Mouse (Mus musculus): ENCODE data around the gene Ppl. TPM values are rescaled to one million over a fixed set of nuclear protein-coding genes. Genes with fewer than 3 reads are reported as not detected.

The Ppl gene
- polyA plus RNA-seq, 1 experiment from 2014 or later: 3.1 TPM

- ATAC-seq: 0 out of 2 replicates have a peak, but pooled peaks have one; percentile 4
- H3K27me3 ChIP-seq (replicated peaks; ENCODE audit: control insufficient read depth, insufficient read depth, low read length): peaks cover 25% of the 10 kb centered on the region
- H3K9ac ChIP-seq (ENCODE audit: low read depth, low read length): peak overlapping the region; percentile 71
- WGBS: 5% methylated on average over 25 of the region's 25 CpGs
- H3K36me3 ChIP-seq (ENCODE audit: control insufficient read depth, insufficient read depth, low read length): no peaks in the 10 kb centered on the region
- no peak overlapping the region for H3K27ac ChIP-seq (ENCODE audit: low read length)
- no peaks in the 10 kb centered on the region for H3K9me3 ChIP-seq (ENCODE audit: control insufficient read depth, low read length)
- H3K4me2 ChIP-seq (ENCODE audit: low read depth, low read length): peak overlapping the region; percentile 69
- peaks cover 23% of the 10 kb centered on the region for H3K4me1 ChIP-seq (ENCODE audit: control insufficient read depth, insufficient read depth, low read length)
- H3K4me3 ChIP-seq (ENCODE audit: low read length): peak overlapping the region; percentile 64
Measured at GRCm38 (mm10) chr16:5131251-5131922, 834 bp downstream of the Ppl start.

- peaks cover 25% of the 10 kb centered on the region for H3K27me3 ChIP-seq (replicated peaks; ENCODE audit: control insufficient read depth, insufficient read depth, low read length)
- no peak overlapping the region for H3K27ac ChIP-seq (ENCODE audit: low read length)
- WGBS: 34% methylated on average over 4 of the region's 4 CpGs
- no peaks in the 10 kb centered on the region for H3K9me3 ChIP-seq (ENCODE audit: control insufficient read depth, low read length)
- peaks cover 16% of the 10 kb centered on the region for H3K4me1 ChIP-seq (ENCODE audit: control insufficient read depth, insufficient read depth, low read length)
- H3K4me2 ChIP-seq (ENCODE audit: low read depth, low read length): no peak overlapping the region
- no peak for ATAC-seq
- no peaks in the 10 kb centered on the region for H3K36me3 ChIP-seq (ENCODE audit: control insufficient read depth, insufficient read depth, low read length)
- H3K4me3 ChIP-seq (ENCODE audit: low read length): no peak overlapping the region
- H3K9ac ChIP-seq (ENCODE audit: low read depth, low read length): no peak overlapping the region
Measured at GRCm38 (mm10) chr16:5130766-5131165, 1.5 kb downstream of the Ppl start.

GRCm38 (mm10) chr16:5130196-5130595 is 2.0 kb downstream of the Ppl start:
- no peak overlapping the region for H3K4me3 ChIP-seq (ENCODE audit: low read length)
- no peak for ATAC-seq
- H3K27me3 ChIP-seq (replicated peaks; ENCODE audit: control insufficient read depth, insufficient read depth, low read length): peaks cover 25% of the 10 kb centered on the region
- no peak overlapping the region for H3K9ac ChIP-seq (ENCODE audit: low read depth, low read length)
- 59% methylated on average over 2 of the region's 2 CpGs for WGBS
- no peak overlapping the region for H3K4me2 ChIP-seq (ENCODE audit: low read depth, low read length)
- no peaks in the 10 kb centered on the region for H3K36me3 ChIP-seq (ENCODE audit: control insufficient read depth, insufficient read depth, low read length)
- H3K27ac ChIP-seq (ENCODE audit: low read length): no peak overlapping the region
- H3K4me1 ChIP-seq (ENCODE audit: control insufficient read depth, insufficient read depth, low read length): peaks cover 14% of the 10 kb centered on the region
- H3K9me3 ChIP-seq (ENCODE audit: control insufficient read depth, low read length): no peaks in the 10 kb centered on the region

GRCm38 (mm10) chr16:5123476-5123875 is 8.7 kb downstream of the Ppl start:
- H3K9me3 ChIP-seq (ENCODE audit: control insufficient read depth, low read length): no peaks in the 10 kb centered on the region
- peak; percentile 30; the same call in 1 of the 2 replicates for ATAC-seq
- no peak overlapping the region for H3K27ac ChIP-seq (ENCODE audit: low read length)
- no peak overlapping the region for H3K4me3 ChIP-seq (ENCODE audit: low read length)
- WGBS: 49% methylated on average over 6 of the region's 6 CpGs
- H3K4me2 ChIP-seq (ENCODE audit: low read depth, low read length): no peak overlapping the region
- H3K36me3 ChIP-seq (ENCODE audit: control insufficient read depth, insufficient read depth, low read length): no peaks in the 10 kb centered on the region
- H3K9ac ChIP-seq (ENCODE audit: low read depth, low read length): no peak overlapping the region
- H3K27me3 ChIP-seq (replicated peaks; ENCODE audit: control insufficient read depth, insufficient read depth, low read length): no peaks in the 10 kb centered on the region
- peaks cover 14% of the 10 kb centered on the region for H3K4me1 ChIP-seq (ENCODE audit: control insufficient read depth, insufficient read depth, low read length)

- H3K27me3 ChIP-seq (replicated peaks; ENCODE audit: control insufficient read depth, insufficient read depth, low read length): no peaks in the 10 kb centered on the region
- H3K4me2 ChIP-seq (ENCODE audit: low read depth, low read length): no peak overlapping the region
- no peaks in the 10 kb centered on the region for H3K36me3 ChIP-seq (ENCODE audit: control insufficient read depth, insufficient read depth, low read length)
- no peak for ATAC-seq
- H3K4me3 ChIP-seq (ENCODE audit: low read length): no peak overlapping the region
- peaks cover 14% of the 10 kb centered on the region for H3K4me1 ChIP-seq (ENCODE audit: control insufficient read depth, insufficient read depth, low read length)
- WGBS: 81% methylated on average over 4 of the region's 4 CpGs
- H3K27ac ChIP-seq (ENCODE audit: low read length): no peak overlapping the region
- H3K9ac ChIP-seq (ENCODE audit: low read depth, low read length): no peak overlapping the region
- no peaks in the 10 kb centered on the region for H3K9me3 ChIP-seq (ENCODE audit: control insufficient read depth, low read length)
Measured at GRCm38 (mm10) chr16:5119845-5120244, 12.4 kb downstream of the Ppl start.

- H3K36me3 ChIP-seq (ENCODE audit: control insufficient read depth, insufficient read depth, low read length): no peaks in the 10 kb centered on the region
- H3K27ac ChIP-seq (ENCODE audit: low read length): no peak overlapping the region
- ATAC-seq: 0 out of 2 replicates have a peak, but pooled peaks have one; percentile 12
- H3K4me1 ChIP-seq (ENCODE audit: control insufficient read depth, insufficient read depth, low read length): peaks cover 14% of the 10 kb centered on the region
- no peaks in the 10 kb centered on the region for H3K9me3 ChIP-seq (ENCODE audit: control insufficient read depth, low read length)
- H3K9ac ChIP-seq (ENCODE audit: low read depth, low read length): no peak overlapping the region
- no peaks in the 10 kb centered on the region for H3K27me3 ChIP-seq (replicated peaks; ENCODE audit: control insufficient read depth, insufficient read depth, low read length)
- WGBS: 70% methylated on average over 4 of the region's 4 CpGs
- no peak overlapping the region for H3K4me2 ChIP-seq (ENCODE audit: low read depth, low read length)
- no peak overlapping the region for H3K4me3 ChIP-seq (ENCODE audit: low read length)
Measured at GRCm38 (mm10) chr16:5119385-5119784, 12.8 kb downstream of the Ppl start.

GRCm38 (mm10) chr16:5113582-5113981 is 18.6 kb downstream of the Ppl start:
- Histone ChIP-seq H3K4me3 (ENCODE audit: low read length) (no peak overlapping the region), H3K9ac (ENCODE audit: low read depth, low read length) (no peak overlapping the region), H3K36me3 (ENCODE audit: control insufficient read depth, insufficient read depth, low read length) (no peaks in the 10 kb centered on the region), H3K4me2 (ENCODE audit: low read depth, low read length) (no peak overlapping the region), H3K4me1 (ENCODE audit: control insufficient read depth, insufficient read depth, low read length) (peaks cover 12% of the 10 kb centered on the region), H3K27me3 (replicated peaks; ENCODE audit: control insufficient read depth, insufficient read depth, low read length) (no peaks in the 10 kb centered on the region), H3K9me3 (ENCODE audit: control insufficient read depth, low read length) (no peaks in the 10 kb centered on the region), H3K27ac (ENCODE audit: low read length) (no peak overlapping the region)
- ATAC-seq: no peak
- 62% methylated on average over 2 of the region's 2 CpGs for WGBS

GRCm38 (mm10) chr16:5113002-5113550 is 19.1 kb downstream of the Ppl start:
- no peak for ATAC-seq
- no peaks in the 10 kb centered on the region for H3K27me3 ChIP-seq (replicated peaks; ENCODE audit: control insufficient read depth, insufficient read depth, low read length)
- WGBS: 63% methylated on average over 4 of the region's 4 CpGs
- H3K9ac ChIP-seq (ENCODE audit: low read depth, low read length): no peak overlapping the region
- H3K9me3 ChIP-seq (ENCODE audit: control insufficient read depth, low read length): peaks cover 4% of the 10 kb centered on the region; the same call in 1 of the 2 replicates
- no peak overlapping the region for H3K4me2 ChIP-seq (ENCODE audit: low read depth, low read length)
- no peak overlapping the region for H3K4me3 ChIP-seq (ENCODE audit: low read length)
- H3K27ac ChIP-seq (ENCODE audit: low read length): no peak overlapping the region
- peaks cover 12% of the 10 kb centered on the region for H3K4me1 ChIP-seq (ENCODE audit: control insufficient read depth, insufficient read depth, low read length)
- no peaks in the 10 kb centered on the region for H3K36me3 ChIP-seq (ENCODE audit: control insufficient read depth, insufficient read depth, low read length)

GRCm38 (mm10) chr16:5111021-5111420 is 21.2 kb downstream of the Ppl start:
- H3K27ac ChIP-seq (ENCODE audit: low read length): no peak overlapping the region
- H3K27me3 ChIP-seq (replicated peaks; ENCODE audit: control insufficient read depth, insufficient read depth, low read length): no peaks in the 10 kb centered on the region
- peaks cover 4% of the 10 kb centered on the region; the same call in 1 of the 2 replicates for H3K9me3 ChIP-seq (ENCODE audit: control insufficient read depth, low read length)
- H3K36me3 ChIP-seq (ENCODE audit: control insufficient read depth, insufficient read depth, low read length): no peaks in the 10 kb centered on the region
- no peak overlapping the region for H3K4me3 ChIP-seq (ENCODE audit: low read length)
- no peak overlapping the region for H3K9ac ChIP-seq (ENCODE audit: low read depth, low read length)
- no peak for ATAC-seq
- H3K4me1 ChIP-seq (ENCODE audit: control insufficient read depth, insufficient read depth, low read length): peaks cover 12% of the 10 kb centered on the region
- 86% methylated on average over 3 of the region's 3 CpGs for WGBS
- H3K4me2 ChIP-seq (ENCODE audit: low read depth, low read length): no peak overlapping the region
